Mouse (Mus musculus) midbrain, embryonic 14.5 days (tissue): ENCODE results near the gene Arl11. TPM values are rescaled to one million over a fixed set of nuclear protein-coding genes. Genes with fewer than 3 reads are reported as not detected.
"Not testable (repeated sequence)": the region's sequence is repeated elsewhere in the genome, so short reads cannot be mapped to it uniquely, and the experiment has no call there.

Experiments
- ATAC-seq: fragments of 200-750 bp; cut with Nextera tagmentation; 2 replicates; pipeline ENCODE4 v1.8.0; 2017; ENCODE audit warnings: moderate number of reproducible peaks, moderate library complexity; ENCODE audit not compliant: low FRiP score, low TSS enrichment
- DNase-seq: peaks from one replicate; pipeline ENCODE4 v3.0.0-alpha.2; 2015
- H3K27ac ChIP-seq: fragments of 300-500 bp; sonication (generic); replicated peaks from 2 replicates; pipeline ENCODE4 v1.5.1; 2014; ENCODE audit warnings: mild to moderate bottlenecking, low read depth, low read length, moderate library complexity
- H3K27me3 ChIP-seq: fragments of 300-500 bp; sonication (generic); 2 replicates; pipeline ENCODE4 v1.6.1; 2014; ENCODE audit warnings: low read length, control low read depth, mixed read lengths; ENCODE audit not compliant: control insufficient read depth, insufficient read depth
- H3K36me3 ChIP-seq: fragments of 300-500 bp; sonication (generic); 2 replicates; pipeline ENCODE4 v1.6.1; 2014; ENCODE audit warnings: low read length, control low read depth; ENCODE audit not compliant: control insufficient read depth, insufficient read depth
- H3K4me1 ChIP-seq: fragments of 300-500 bp; sonication (generic); 2 replicates; pipeline ENCODE4 v1.6.1; 2014; ENCODE audit warnings: mild to moderate bottlenecking, antibody characterized with exemption, low read length, control low read depth; ENCODE audit not compliant: control insufficient read depth, insufficient read depth
- H3K4me2 ChIP-seq: fragments of 300-500 bp; sonication (generic); 2 replicates; pipeline ENCODE4 v1.6.1; 2014; ENCODE audit warnings: mild to moderate bottlenecking, low read length, moderate library complexity
- H3K4me3 ChIP-seq: fragments of 300-500 bp; sonication (generic); replicated peaks from 2 replicates; pipeline ENCODE4 v1.5.1; 2014; ENCODE audit warnings: low read depth, low read length
- H3K9ac ChIP-seq: fragments of 300-500 bp; sonication (generic); replicated peaks from 2 replicates; pipeline ENCODE4 v1.6.1; 2014; ENCODE audit warnings: mild to moderate bottlenecking, low read length, moderate library complexity
- H3K9me3 ChIP-seq: fragments of 300-500 bp; sonication (generic); 2 replicates; pipeline ENCODE4 v1.6.1; 2016; ENCODE audit warnings: low read length, control low read depth, mixed read lengths; ENCODE audit not compliant: control insufficient read depth
- WGBS: fragments of 180-500 bp; shearing (Covaris S2); extraction: QIAGEN DNeasy Blood & Tissue Kit; methylation state at CpG from one replicate; pipeline ENCODE4 v1.1.7; 2014; 5-methylcytosine and 5-hydroxymethylcytosine counted together
- polyA plus RNA-seq: library from polyadenylated mRNA; unstranded; fragments of >200 nt; fragmentation: Nextera tagmentation; extraction: Ambion mirVana; gene quantifications from 2 replicates; pipeline ENCODE4 v1.2.1, GENCODE M21; 2014

The Arl11 gene
- polyA plus RNA-seq, 1 experiment from 2014 or later = 0.47 TPM

GRCm38 (mm10) chr14:61321200-61321599 is 11.6 kb downstream of the Arl11 start:
- Histone ChIP-seq H3K4me3 (no peak overlapping the region), H3K27me3 (no peaks in the 10 kb centered on the region), H3K9me3 (peaks cover 9% of the 10 kb centered on the region; the same call in 1 of the 2 replicates), H3K9ac (no peak overlapping the region), H3K4me1 (no peaks in the 10 kb centered on the region), H3K4me2 (no peak overlapping the region), H3K36me3 (no peaks in the 10 kb centered on the region), H3K27ac (no peak overlapping the region)
- 89% methylated on average over 4 of the region's 4 CpGs for WGBS
- ATAC-seq = no peak
- no peak for DNase-seq

- 0 out of 2 replicates have a peak, but pooled peaks cover 4% of the 10 kb centered on the region for H3K4me1 ChIP-seq
- H3K9ac ChIP-seq = no peak overlapping the region
- H3K9me3 ChIP-seq = peaks cover 9% of the 10 kb centered on the region; the same call in 1 of the 2 replicates
- no peak overlapping the region for H3K4me2 ChIP-seq
- no peak overlapping the region for H3K27ac ChIP-seq
- 93% methylated on average over 1 of the region's 1 CpGs for WGBS
- ATAC-seq = no peak
- H3K4me3 ChIP-seq = no peak overlapping the region
- no peaks in the 10 kb centered on the region for H3K27me3 ChIP-seq
- no peak for DNase-seq
- no peaks in the 10 kb centered on the region for H3K36me3 ChIP-seq
These were observed 13.2 kb downstream of the Arl11 start for GRCm38 (mm10) chr14:61322740-61323139.

- ATAC-seq, H3K4me2 ChIP-seq, H3K36me3 ChIP-seq, DNase-seq, H3K4me1 ChIP-seq, H3K27ac ChIP-seq, H3K9ac ChIP-seq, H3K27me3 ChIP-seq, H3K4me3 ChIP-seq, H3K9me3 ChIP-seq: not testable (repeated sequence)
- 19% methylated on average over 6 of the region's 6 CpGs for WGBS
These were observed 17.5 kb downstream of the Arl11 start for GRCm38 (mm10) chr14:61327007-61327406.

GRCm38 (mm10) chr14:61327618-61328450 is 18.3 kb downstream of the Arl11 start:
- Histone ChIP-seq H3K27ac (peak overlapping the region; percentile 77), H3K4me1 (0 out of 2 replicates have a peak, but pooled peaks cover 8% of the 10 kb centered on the region), H3K9me3 (peaks cover 4% of the 10 kb centered on the region; the same call in 1 of the 2 replicates), H3K4me3 (peak overlapping the region; percentile 24), H3K9ac (peak overlapping the region; percentile 36; the same call in 1 of the 2 replicates), H3K27me3 (no peaks in the 10 kb centered on the region), H3K4me2 (peak overlapping the region; percentile 53), H3K36me3 (no peaks in the 10 kb centered on the region)
- WGBS = 22% methylated on average over 19 of the region's 19 CpGs
- peak; percentile 81 for ATAC-seq
- peak; percentile 92 for DNase-seq

- ATAC-seq = peak; percentile 39
- Histone ChIP-seq H3K9me3 (no peaks in the 10 kb centered on the region), H3K27ac (peak overlapping the region; percentile 65; the same call in 1 of the 2 replicates), H3K36me3 (no peaks in the 10 kb centered on the region), H3K9ac (no peak overlapping the region), H3K4me2 (no peak overlapping the region), H3K27me3 (no peaks in the 10 kb centered on the region), H3K4me3 (no peak overlapping the region), H3K4me1 (0 out of 2 replicates have a peak, but pooled peaks cover 8% of the 10 kb centered on the region)
- peak; percentile 80 for DNase-seq
- WGBS = 47% methylated on average over 11 of the region's 11 CpGs
These were observed 21.0 kb downstream of the Arl11 start for GRCm38 (mm10) chr14:61330591-61330990.

GRCm38 (mm10) chr14:61330996-61331561 is 21.5 kb downstream of the Arl11 start:
- no peaks in the 10 kb centered on the region for H3K27me3 ChIP-seq
- 0 out of 2 replicates have a peak overlapping the region, but pooled peaks have one; percentile 3 for H3K4me2 ChIP-seq
- no peak overlapping the region for H3K9ac ChIP-seq
- DNase-seq = peak; percentile 94
- no peaks in the 10 kb centered on the region for H3K36me3 ChIP-seq
- ATAC-seq = peak; percentile 79
- WGBS = 17% methylated on average over 13 of the region's 13 CpGs
- H3K4me3 ChIP-seq = no peak overlapping the region
- H3K9me3 ChIP-seq = no peaks in the 10 kb centered on the region
- H3K27ac ChIP-seq = peak overlapping the region; percentile 65
- 0 out of 2 replicates have a peak, but pooled peaks cover 8% of the 10 kb centered on the region for H3K4me1 ChIP-seq

- 89% methylated on average over 4 of the region's 4 CpGs for WGBS
- no peak for ATAC-seq
These were observed 29.8 kb downstream of the Arl11 start for GRCm38 (mm10) chr14:61339381-61339780.

GRCm38 (mm10) chr14:61344590-61344989 is 35.0 kb downstream of the Arl11 start:
- no peak for ATAC-seq

More at GRCm38 (mm10) chr14:61339381-61339780, 29.8 kb downstream of the Arl11 start:
- no peaks in the 10 kb centered on the region for H3K27me3 ChIP-seq
- DNase-seq = no peak
- H3K4me1 ChIP-seq = no peaks in the 10 kb centered on the region
- H3K9ac ChIP-seq = no peak overlapping the region
- no peaks in the 10 kb centered on the region for H3K36me3 ChIP-seq
- no peak overlapping the region for H3K4me2 ChIP-seq
- no peak overlapping the region for H3K4me3 ChIP-seq
- H3K27ac ChIP-seq = no peak overlapping the region
- no peaks in the 10 kb centered on the region for H3K9me3 ChIP-seq

More at GRCm38 (mm10) chr14:61344590-61344989, 35.0 kb downstream of the Arl11 start:
- no peaks in the 10 kb centered on the region for H3K36me3 ChIP-seq
- no peaks in the 10 kb centered on the region for H3K4me1 ChIP-seq
- no peaks in the 10 kb centered on the region for H3K27me3 ChIP-seq
- no peak overlapping the region for H3K4me3 ChIP-seq
- H3K9me3 ChIP-seq = no peaks in the 10 kb centered on the region
- H3K9ac ChIP-seq = no peak overlapping the region
- H3K27ac ChIP-seq = no peak overlapping the region
- DNase-seq = no peak
- H3K4me2 ChIP-seq = no peak overlapping the region
- 74% methylated on average over 5 of the region's 5 CpGs for WGBS
